Mouse (Mus musculus) embryonic facial prominence, embryonic 13.5 days (tissue): ENCODE results near the gene Kiz. TPM values are rescaled to one million over a fixed set of nuclear protein-coding genes. Genes with fewer than 3 reads are reported as not detected.

Experiments
- ATAC-seq: fragments of 200-750 bp; cut with Nextera tagmentation; 2 replicates; pipeline ENCODE4 v1.8.0; 2017; ENCODE audit warnings: low read depth; ENCODE audit not compliant: insufficient number of reproducible peaks, insufficient read depth, low FRiP score, low TSS enrichment
- H3K27ac ChIP-seq: fragments of 300-500 bp; sonication (generic); 2 replicates; pipeline ENCODE4 v1.5.1; 2015; ENCODE audit warnings: moderate library complexity, mild to moderate bottlenecking, inconsistent platforms
- H3K27me3 ChIP-seq: fragments of 300-500 bp; sonication (generic); 2 replicates; pipeline ENCODE4 v1.6.1; 2015; ENCODE audit warnings: mild to moderate bottlenecking, inconsistent platforms
- H3K36me3 ChIP-seq: fragments of 300-500 bp; sonication (generic); 2 replicates; pipeline ENCODE4 v1.6.1; 2015; ENCODE audit warnings: mild to moderate bottlenecking, inconsistent platforms
- H3K4me1 ChIP-seq: fragments of 300-500 bp; sonication (generic); 2 replicates; pipeline ENCODE4 v1.6.1; 2015; ENCODE audit warnings: inconsistent platforms
- H3K4me2 ChIP-seq: fragments of 300-500 bp; sonication (generic); 2 replicates; pipeline ENCODE4 v1.6.1; 2015; ENCODE audit warnings: moderate library complexity, mild to moderate bottlenecking, inconsistent platforms
- H3K4me3 ChIP-seq: fragments of 300-500 bp; sonication (generic); 2 replicates; pipeline ENCODE4 v1.5.1; 2015; ENCODE audit warnings: mild to moderate bottlenecking, inconsistent platforms
- H3K9ac ChIP-seq: fragments of 300-500 bp; sonication (generic); 2 replicates; pipeline ENCODE4 v1.6.1; 2015; ENCODE audit warnings: mild to moderate bottlenecking, inconsistent platforms
- H3K9me3 ChIP-seq: fragments of 300-500 bp; sonication (generic); 2 replicates; pipeline ENCODE4 v1.6.1; 2016; ENCODE audit warnings: inconsistent platforms
- WGBS: fragments of 180-500 bp; shearing (Covaris S2); methylation state at CpG from one replicate; pipeline ENCODE4 v1.1.7; 2015; ENCODE audit warnings: mixed read lengths; 5-methylcytosine and 5-hydroxymethylcytosine counted together
- polyA plus RNA-seq: library from polyadenylated mRNA; unstranded; fragments of >200 nt; fragmentation: Nextera tagmentation; extraction: Ambion mirVana; gene quantifications from 2 replicates; pipeline ENCODE4 v1.2.1, GENCODE M21; 2015

Kiz gene
- polyA plus RNA-seq, 1 experiment from 2014 or later: 31.2 TPM

DNA sequence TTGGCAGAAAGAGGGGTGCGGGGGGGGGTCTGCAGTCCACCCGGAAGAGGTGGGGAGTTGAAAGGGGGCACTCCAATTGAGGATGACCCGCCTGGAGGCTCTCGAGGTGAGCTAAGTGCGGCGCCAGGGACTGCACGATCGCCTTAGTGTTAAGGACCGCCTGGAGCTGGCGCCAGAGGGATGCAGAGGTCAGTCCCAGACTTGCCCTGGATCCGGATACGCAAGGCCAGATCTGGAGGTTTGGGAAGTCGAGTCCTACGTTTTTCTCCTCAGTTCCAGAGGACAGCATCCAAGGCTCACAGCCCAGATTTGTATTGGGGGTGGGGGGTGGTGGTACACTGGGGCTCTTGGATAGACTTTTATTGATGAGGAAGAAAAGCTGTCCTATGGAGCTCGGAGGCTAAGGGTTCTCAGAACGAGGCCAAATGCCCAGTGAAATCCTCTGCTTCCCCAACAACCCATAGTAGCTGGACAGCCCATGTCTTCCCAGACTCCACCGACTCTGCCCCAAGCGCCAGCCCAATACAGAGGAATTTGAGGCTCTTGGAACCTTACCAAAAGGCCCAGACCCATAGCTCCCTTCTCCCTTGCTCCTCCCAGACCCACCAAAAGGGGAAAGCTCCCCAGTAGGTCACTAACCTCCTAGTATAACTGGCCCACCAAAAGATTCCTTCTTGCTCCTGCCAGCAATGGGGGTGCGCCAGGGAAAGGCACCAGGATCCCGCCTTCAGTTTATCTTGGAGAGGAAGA is 20.2 kb upstream of the Kiz start:
- H3K27me3 ChIP-seq: peaks cover 96% of the 10 kb centered on the region
- peak overlapping the region; percentile 27 for H3K4me3 ChIP-seq
- 2% methylated on average over 20 of the region's 20 CpGs for WGBS
- peak overlapping the region; percentile 44 for H3K4me2 ChIP-seq
- H3K27ac ChIP-seq: no peak overlapping the region
- peaks cover 22% of the 10 kb centered on the region for H3K4me1 ChIP-seq
- H3K9me3 ChIP-seq: no peaks in the 10 kb centered on the region
- no peak overlapping the region for H3K9ac ChIP-seq
- no peaks in the 10 kb centered on the region for H3K36me3 ChIP-seq
- ATAC-seq: no peak

DNA sequence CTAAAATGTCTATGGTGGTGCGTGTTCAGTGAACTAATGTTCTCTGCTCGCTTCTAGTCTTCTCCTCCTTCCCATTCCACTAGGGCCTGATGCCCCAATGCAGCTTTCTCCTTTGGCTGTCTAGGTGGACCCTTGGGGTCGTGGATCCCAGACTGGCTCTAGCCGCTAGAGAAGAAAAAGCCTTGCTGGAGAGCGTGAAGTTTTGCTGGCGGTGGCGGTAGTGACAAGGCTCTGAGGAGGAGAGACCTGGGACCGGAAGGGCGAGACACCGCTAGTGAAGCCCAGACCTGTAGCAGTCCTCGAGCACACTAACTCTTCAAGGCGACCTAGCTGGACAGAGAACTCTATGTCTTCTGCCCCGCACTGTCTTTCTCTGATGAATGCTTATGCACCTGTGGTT is 19.4 kb upstream of the Kiz start:
- Histone ChIP-seq H3K4me2 (no peak overlapping the region), H3K27me3 (peaks cover 96% of the 10 kb centered on the region), H3K4me1 (peaks cover 22% of the 10 kb centered on the region), H3K9me3 (no peaks in the 10 kb centered on the region), H3K27ac (no peak overlapping the region), H3K9ac (no peak overlapping the region), H3K4me3 (no peak overlapping the region), H3K36me3 (no peaks in the 10 kb centered on the region)
- 2% methylated on average over 13 of the region's 13 CpGs for WGBS
- ATAC-seq: no peak

- Histone ChIP-seq H3K27ac (no peak overlapping the region), H3K4me3 (no peak overlapping the region), H3K4me1 (peaks cover 22% of the 10 kb centered on the region), H3K9me3 (no peaks in the 10 kb centered on the region), H3K36me3 (no peaks in the 10 kb centered on the region), H3K9ac (no peak overlapping the region), H3K27me3 (peaks cover 99% of the 10 kb centered on the region), H3K4me2 (no peak overlapping the region)
- ATAC-seq: no peak
- 3% methylated on average over 17 of the region's 17 CpGs for WGBS
Measured at GRCm38 (mm10) chr2:146836871-146837550, 18.7 kb upstream of the Kiz start.

GRCm38 (mm10) chr2:146837653-146838052 is 18.0 kb upstream of the Kiz start:
- ATAC-seq: no peak
- H3K4me2 ChIP-seq: no peak overlapping the region
- H3K4me1 ChIP-seq: peaks cover 22% of the 10 kb centered on the region
- 0% methylated on average over 1 of the region's 1 CpGs for WGBS
- H3K9ac ChIP-seq: no peak overlapping the region
- H3K9me3 ChIP-seq: no peaks in the 10 kb centered on the region
- peaks cover 99% of the 10 kb centered on the region for H3K27me3 ChIP-seq
- no peak overlapping the region for H3K27ac ChIP-seq
- H3K36me3 ChIP-seq: no peaks in the 10 kb centered on the region
- H3K4me3 ChIP-seq: no peak overlapping the region

GRCm38 (mm10) chr2:146838596-146839302 is 16.9 kb upstream of the Kiz start:
- Histone ChIP-seq H3K9me3 (no peaks in the 10 kb centered on the region), H3K4me2 (peak overlapping the region; percentile 27), H3K9ac (no peak overlapping the region), H3K36me3 (no peaks in the 10 kb centered on the region), H3K4me1 (peaks cover 22% of the 10 kb centered on the region), H3K27me3 (peaks cover 93% of the 10 kb centered on the region), H3K4me3 (0 out of 2 replicates have a peak overlapping the region, but pooled peaks have one; percentile 17), H3K27ac (no peak overlapping the region)
- ATAC-seq: peak; percentile 41; the same call in 1 of the 2 replicates
- under 1% methylated on average over 30 of the region's 30 CpGs for WGBS

DNA sequence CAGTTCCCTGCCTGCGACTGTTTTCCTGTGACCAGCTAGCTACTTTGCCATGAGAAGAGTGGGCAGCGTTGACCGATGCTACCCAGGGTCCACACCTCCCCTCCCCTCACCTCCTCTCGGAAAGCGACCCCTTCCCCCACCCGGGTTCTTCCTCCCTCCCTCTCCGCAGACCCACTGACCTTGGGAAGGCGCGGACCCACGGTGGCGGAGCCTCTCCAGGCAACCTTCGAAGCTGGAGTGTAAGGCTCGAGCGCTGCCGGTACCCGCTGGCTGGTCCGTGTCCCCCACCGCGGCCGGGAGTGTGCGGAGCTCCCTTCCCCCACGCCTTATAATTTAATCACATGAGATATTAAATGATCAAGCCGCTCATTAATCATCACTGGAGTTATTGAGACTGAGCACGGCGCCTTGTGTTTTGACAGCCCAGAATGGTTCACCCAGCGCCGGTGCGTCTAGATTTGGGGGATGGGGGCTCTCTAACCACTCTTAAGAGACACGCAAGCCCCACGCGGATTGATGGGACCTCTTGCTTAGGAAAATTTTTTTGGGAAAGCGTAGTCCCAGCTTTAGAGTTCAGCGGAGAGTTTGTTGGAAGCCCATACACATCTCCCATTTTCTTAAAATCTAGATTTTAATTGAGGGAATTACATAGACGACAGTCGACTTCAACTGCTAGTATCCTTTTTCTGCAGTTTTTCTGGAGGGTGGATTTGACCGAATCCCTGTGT is 16.2 kb upstream of the Kiz start:
- ATAC-seq: no peak
- Histone ChIP-seq H3K27me3 (peaks cover 90% of the 10 kb centered on the region), H3K27ac (no peak overlapping the region), H3K9me3 (no peaks in the 10 kb centered on the region), H3K4me3 (peak overlapping the region; percentile 17; the same call in 1 of the 2 replicates), H3K4me1 (peaks cover 17% of the 10 kb centered on the region), H3K9ac (no peak overlapping the region), H3K36me3 (no peaks in the 10 kb centered on the region), H3K4me2 (peak overlapping the region; percentile 27)
- 2% methylated on average over 36 of the region's 36 CpGs for WGBS

- no peak for ATAC-seq
- Histone ChIP-seq H3K4me2 (no peak overlapping the region), H3K4me1 (no peaks in the 10 kb centered on the region), H3K27me3 (peaks cover 6% of the 10 kb centered on the region), H3K27ac (no peak overlapping the region), H3K36me3 (no peaks in the 10 kb centered on the region), H3K9ac (no peak overlapping the region), H3K9me3 (no peaks in the 10 kb centered on the region), H3K4me3 (no peak overlapping the region)
- 85% methylated on average over 2 of the region's 2 CpGs for WGBS
Measured at GRCm38 (mm10) chr2:146847863-146848262, 7.8 kb upstream of the Kiz start.

DNA sequence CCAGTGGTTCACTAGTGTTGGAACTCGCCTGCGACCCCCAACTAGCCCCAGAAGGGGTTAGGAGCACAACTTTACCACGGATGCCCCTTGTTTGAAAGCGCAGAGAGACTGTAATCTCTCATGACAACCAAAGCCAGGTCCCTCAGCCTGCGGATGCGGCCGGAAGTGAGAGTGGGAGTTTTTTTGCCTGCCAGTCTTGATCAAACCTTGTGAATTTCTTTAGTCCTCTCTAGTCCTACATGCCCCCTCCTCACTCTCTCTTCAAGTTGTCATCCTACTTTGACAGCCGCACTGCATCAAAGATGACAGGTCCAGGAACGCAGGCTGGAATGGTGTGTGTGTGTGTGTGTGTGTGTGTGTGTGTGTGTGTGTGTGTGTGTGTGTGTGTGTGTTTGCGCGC is 456 bp downstream of the Kiz start:
- Histone ChIP-seq H3K4me2 (peak overlapping the region; percentile 70), H3K27me3 (no peaks in the 10 kb centered on the region), H3K36me3 (no peaks in the 10 kb centered on the region), H3K4me3 (peak overlapping the region; percentile 90), H3K9me3 (no peaks in the 10 kb centered on the region), H3K4me1 (0 out of 2 replicates have a peak, but pooled peaks cover 2% of the 10 kb centered on the region), H3K27ac (peak overlapping the region; percentile 78), H3K9ac (peak overlapping the region; percentile 88)
- no peak for ATAC-seq
- 7% methylated on average over 11 of the region's 11 CpGs for whole genome bisulfite sequencing

DNA sequence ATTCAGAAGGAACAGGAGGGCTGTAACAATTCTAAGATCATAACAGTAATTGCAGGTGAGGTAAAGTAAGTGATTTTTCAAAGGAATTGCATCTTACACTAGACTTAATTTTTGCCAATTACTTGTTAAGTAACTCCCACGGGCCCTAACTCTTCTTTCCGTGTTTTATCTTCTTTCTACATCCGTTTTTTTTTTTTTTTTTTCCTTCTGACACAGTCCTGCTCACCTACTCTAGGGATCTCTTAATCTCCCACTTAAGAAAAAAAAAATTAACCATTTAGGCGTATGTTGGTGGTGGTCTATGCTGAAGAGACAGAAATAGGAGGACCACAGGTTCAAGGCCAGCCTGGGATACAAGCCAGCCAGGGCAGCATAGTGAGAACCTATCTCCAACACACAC is 1.2 kb downstream of the Kiz start:
- no peaks in the 10 kb centered on the region for H3K9me3 ChIP-seq
- no peak overlapping the region for H3K4me3 ChIP-seq
- 0 out of 2 replicates have a peak, but pooled peaks cover 2% of the 10 kb centered on the region for H3K4me1 ChIP-seq
- H3K36me3 ChIP-seq: peaks cover 5% of the 10 kb centered on the region; the same call in 1 of the 2 replicates
- ATAC-seq: no peak
- H3K27ac ChIP-seq: no peak overlapping the region
- H3K27me3 ChIP-seq: no peaks in the 10 kb centered on the region
- H3K9ac ChIP-seq: no peak overlapping the region
- WGBS: 55% methylated on average over 4 of the region's 4 CpGs
- no peak overlapping the region for H3K4me2 ChIP-seq

GRCm38 (mm10) chr2:146865781-146866180 is 10.1 kb downstream of the Kiz start:
- no peaks in the 10 kb centered on the region for H3K4me1 ChIP-seq
- H3K4me2 ChIP-seq: no peak overlapping the region
- H3K9ac ChIP-seq: no peak overlapping the region
- H3K36me3 ChIP-seq: peaks cover 10% of the 10 kb centered on the region; the same call in 1 of the 2 replicates
- no peak overlapping the region for H3K27ac ChIP-seq
- 71% methylated on average over 3 of the region's 3 CpGs for WGBS
- H3K9me3 ChIP-seq: no peaks in the 10 kb centered on the region
- no peak overlapping the region for H3K4me3 ChIP-seq
- no peaks in the 10 kb centered on the region for H3K27me3 ChIP-seq
- ATAC-seq: no peak
